Mouse (Mus musculus) neural tube, embryonic 13.5 days (tissue): Measurements from ENCODE around the gene Hgd. TPM values are rescaled to one million over a fixed set of nuclear protein-coding genes. Genes with fewer than 3 reads are reported as not detected.

Experiments used
- ATAC-seq: fragments of 200-750 bp; cut with Nextera tagmentation; 2 replicates; pipeline ENCODE4 v1.8.0; 2017; ENCODE audit warnings: low read depth, mild to moderate bottlenecking, moderate TSS enrichment, moderate library complexity
- H3K27ac ChIP-seq: fragments of 300-500 bp; sonication (generic); replicated peaks from 2 replicates; pipeline ENCODE4 v1.5.1; 2015; ENCODE audit warnings: moderate library complexity, mild to moderate bottlenecking, inconsistent platforms
- H3K27me3 ChIP-seq: fragments of 300-500 bp; sonication (generic); 2 replicates; pipeline ENCODE4 v1.6.1; 2015; ENCODE audit warnings: mild to moderate bottlenecking, inconsistent platforms
- H3K36me3 ChIP-seq: fragments of 300-500 bp; sonication (generic); 2 replicates; pipeline ENCODE4 v1.6.1; 2015; ENCODE audit warnings: mild to moderate bottlenecking, inconsistent platforms
- H3K4me1 ChIP-seq: fragments of 300-500 bp; sonication (generic); replicated peaks from 2 replicates; pipeline ENCODE4 v1.6.1; 2015; ENCODE audit warnings: inconsistent platforms
- H3K4me2 ChIP-seq: fragments of 300-500 bp; sonication (generic); 2 replicates; pipeline ENCODE4 v1.6.1; 2015; ENCODE audit warnings: inconsistent platforms, mild to moderate bottlenecking, moderate library complexity
- H3K4me3 ChIP-seq: fragments of 300-500 bp; sonication (generic); 2 replicates; pipeline ENCODE4 v1.5.1; 2015; ENCODE audit warnings: mild to moderate bottlenecking, inconsistent platforms
- H3K9ac ChIP-seq: fragments of 300-500 bp; sonication (generic); 2 replicates; pipeline ENCODE4 v1.6.1; 2015; ENCODE audit warnings: moderate library complexity, mild to moderate bottlenecking, inconsistent platforms
- H3K9me3 ChIP-seq: fragments of 300-500 bp; sonication (generic); 2 replicates; pipeline ENCODE4 v1.6.1; 2016; ENCODE audit warnings: inconsistent platforms
- WGBS: fragments of 180-500 bp; shearing (Covaris S2); methylation state at CpG from one replicate; pipeline ENCODE4 v1.1.7; 2015; 5-methylcytosine and 5-hydroxymethylcytosine counted together
- polyA plus RNA-seq: library from polyadenylated mRNA; unstranded; fragments of >200 nt; fragmentation: Nextera tagmentation; extraction: Ambion mirVana; gene quantifications from 2 replicates; pipeline ENCODE4 v1.2.1, GENCODE M21; 2015

Hgd gene
- polyA plus RNA-seq, 1 experiment from 2014 or later = 0.27 TPM

GRCm38 (mm10) chr16:37654831-37655455, 75.0 kb downstream of the Hgd start:
- H3K27ac ChIP-seq = peak overlapping the region; percentile 74
- no peak overlapping the region for H3K4me3 ChIP-seq
- ATAC-seq = peak; percentile 3; the same call in 1 of the 2 replicates
- no peaks in the 10 kb centered on the region for H3K27me3 ChIP-seq
- H3K4me1 ChIP-seq = peaks cover 43% of the 10 kb centered on the region
- 60% methylated on average over 4 of the region's 4 CpGs for WGBS
- peak overlapping the region; percentile 55 for H3K4me2 ChIP-seq
- H3K9ac ChIP-seq = no peak overlapping the region
- no peaks in the 10 kb centered on the region for H3K36me3 ChIP-seq
- H3K9me3 ChIP-seq = no peaks in the 10 kb centered on the region

GRCm38 (mm10) chr16:37655756-37656347, 75.9 kb downstream of the Hgd start:
- Histone ChIP-seq H3K27ac (peak overlapping the region; percentile 33; the same call in 1 of the 2 replicates), H3K4me3 (no peak overlapping the region), H3K4me2 (no peak overlapping the region), H3K36me3 (no peaks in the 10 kb centered on the region), H3K9me3 (no peaks in the 10 kb centered on the region), H3K27me3 (no peaks in the 10 kb centered on the region), H3K4me1 (peaks cover 37% of the 10 kb centered on the region), H3K9ac (no peak overlapping the region)
- 12% methylated on average over 4 of the region's 4 CpGs for WGBS
- no peak for ATAC-seq

GRCm38 (mm10) chr16:37656796-37657195, 76.8 kb downstream of the Hgd start:
- 30% methylated on average over 7 of the region's 7 CpGs for WGBS
- H3K4me1 ChIP-seq = peaks cover 37% of the 10 kb centered on the region
- H3K9ac ChIP-seq = no peak overlapping the region
- H3K9me3 ChIP-seq = no peaks in the 10 kb centered on the region
- H3K36me3 ChIP-seq = no peaks in the 10 kb centered on the region
- H3K27ac ChIP-seq = no peak overlapping the region
- H3K27me3 ChIP-seq = no peaks in the 10 kb centered on the region
- H3K4me3 ChIP-seq = no peak overlapping the region
- ATAC-seq = no peak
- no peak overlapping the region for H3K4me2 ChIP-seq

GRCm38 (mm10) chr16:37663643-37664459, 83.9 kb downstream of the Hgd start:
- no peak overlapping the region for H3K4me2 ChIP-seq
- H3K4me1 ChIP-seq = 0 out of 2 replicates have a peak, but pooled peaks cover 11% of the 10 kb centered on the region
- no peaks in the 10 kb centered on the region for H3K36me3 ChIP-seq
- H3K4me3 ChIP-seq = no peak overlapping the region
- H3K27ac ChIP-seq = peak overlapping the region; percentile 65
- no peaks in the 10 kb centered on the region for H3K27me3 ChIP-seq
- no peaks in the 10 kb centered on the region for H3K9me3 ChIP-seq
- peak; percentile 72 for ATAC-seq
- no peak overlapping the region for H3K9ac ChIP-seq
- WGBS = 54% methylated on average over 9 of the region's 9 CpGs

- H3K36me3 ChIP-seq = no peaks in the 10 kb centered on the region
- H3K9me3 ChIP-seq = no peaks in the 10 kb centered on the region
- no peak overlapping the region for H3K4me2 ChIP-seq
- H3K27ac ChIP-seq = no peak overlapping the region
- no peak overlapping the region for H3K4me3 ChIP-seq
- H3K27me3 ChIP-seq = no peaks in the 10 kb centered on the region
- 84% methylated on average over 5 of the region's 5 CpGs for WGBS
- H3K9ac ChIP-seq = no peak overlapping the region
- ATAC-seq = no peak
- 0 out of 2 replicates have a peak, but pooled peaks cover 11% of the 10 kb centered on the region for H3K4me1 ChIP-seq
These were observed 85.5 kb downstream of the Hgd start for GRCm38 (mm10) chr16:37665394-37665935.

GRCm38 (mm10) chr16:37670666-37671283, 90.8 kb downstream of the Hgd start:
- H3K4me1 ChIP-seq = peaks cover under 1% of the 10 kb centered on the region; the same call in 1 of the 2 replicates
- no peak overlapping the region for H3K4me3 ChIP-seq
- H3K9ac ChIP-seq = no peak overlapping the region
- H3K27me3 ChIP-seq = no peaks in the 10 kb centered on the region
- no peak overlapping the region for H3K4me2 ChIP-seq
- H3K27ac ChIP-seq = no peak overlapping the region
- ATAC-seq = no peak
- 31% methylated on average over 4 of the region's 4 CpGs for WGBS
- no peaks in the 10 kb centered on the region for H3K9me3 ChIP-seq
- no peaks in the 10 kb centered on the region for H3K36me3 ChIP-seq

- WGBS = 90% methylated on average over 5 of the region's 5 CpGs
- no peak overlapping the region for H3K4me2 ChIP-seq
- no peak overlapping the region for H3K27ac ChIP-seq
- no peak overlapping the region for H3K4me3 ChIP-seq
- H3K9ac ChIP-seq = no peak overlapping the region
- H3K4me1 ChIP-seq = peaks cover 18% of the 10 kb centered on the region
- H3K9me3 ChIP-seq = no peaks in the 10 kb centered on the region
- no peaks in the 10 kb centered on the region for H3K27me3 ChIP-seq
- H3K36me3 ChIP-seq = no peaks in the 10 kb centered on the region
- ATAC-seq = no peak
These were observed 95.4 kb downstream of the Hgd start for GRCm38 (mm10) chr16:37675326-37675725.

GRCm38 (mm10) chr16:37676024-37676676, 96.2 kb downstream of the Hgd start:
- 27% methylated on average over 17 of the region's 17 CpGs for WGBS
- peak; percentile 90 for ATAC-seq
- Histone ChIP-seq H3K9ac (peak overlapping the region; percentile 55), H3K27me3 (no peaks in the 10 kb centered on the region), H3K9me3 (no peaks in the 10 kb centered on the region), H3K4me3 (peak overlapping the region; percentile 14), H3K27ac (peak overlapping the region; percentile 59), H3K4me2 (peak overlapping the region; percentile 46), H3K36me3 (no peaks in the 10 kb centered on the region), H3K4me1 (peaks cover 18% of the 10 kb centered on the region)

- H3K27ac ChIP-seq = no peak overlapping the region
These were observed 96.7 kb downstream of the Hgd start for GRCm38 (mm10) chr16:37676677-37677072.

GRCm38 (mm10) chr16:37677586-37677985, 97.6 kb downstream of the Hgd start:
- no peak for ATAC-seq
- H3K27me3 ChIP-seq = no peaks in the 10 kb centered on the region
- 80% methylated on average over 8 of the region's 8 CpGs for WGBS

More at GRCm38 (mm10) chr16:37676677-37677072, 96.7 kb downstream of the Hgd start:
- H3K4me3 ChIP-seq = no peak overlapping the region
- H3K4me2 ChIP-seq = peak overlapping the region; percentile 46
- H3K4me1 ChIP-seq = peaks cover 18% of the 10 kb centered on the region
- no peaks in the 10 kb centered on the region for H3K36me3 ChIP-seq
- 19% methylated on average over 4 of the region's 4 CpGs for WGBS
- no peak for ATAC-seq
- H3K27me3 ChIP-seq = no peaks in the 10 kb centered on the region
- no peaks in the 10 kb centered on the region for H3K9me3 ChIP-seq
- peak overlapping the region; percentile 55; the same call in 1 of the 2 replicates for H3K9ac ChIP-seq

GRCm38 (mm10) chr16:37680216-37680615, 100.3 kb downstream of the Hgd start:
- no peak overlapping the region for H3K4me2 ChIP-seq
- H3K4me3 ChIP-seq = no peak overlapping the region
- no peak overlapping the region for H3K9ac ChIP-seq
- WGBS = 77% methylated on average over 2 of the region's 2 CpGs
- no peaks in the 10 kb centered on the region for H3K36me3 ChIP-seq
- peaks cover 48% of the 10 kb centered on the region for H3K4me1 ChIP-seq
- no peak for ATAC-seq
- no peaks in the 10 kb centered on the region for H3K9me3 ChIP-seq
- H3K27ac ChIP-seq = no peak overlapping the region
- H3K27me3 ChIP-seq = no peaks in the 10 kb centered on the region

More at GRCm38 (mm10) chr16:37677586-37677985, 97.6 kb downstream of the Hgd start:
- no peaks in the 10 kb centered on the region for H3K36me3 ChIP-seq
- no peak overlapping the region for H3K4me2 ChIP-seq
- no peak overlapping the region for H3K27ac ChIP-seq
- H3K4me3 ChIP-seq = no peak overlapping the region
- no peak overlapping the region for H3K9ac ChIP-seq
- no peaks in the 10 kb centered on the region for H3K9me3 ChIP-seq
- H3K4me1 ChIP-seq = peaks cover 26% of the 10 kb centered on the region
